Mouse (Mus musculus): ENCODE measurements at regions not wholly inside any gene's neighbourhood (a gene's known extent, or its start where the extent isn't known, plus 50 kb on each side); places are given as distances from the start of the nearest gene placed in this dataset.

DNA sequence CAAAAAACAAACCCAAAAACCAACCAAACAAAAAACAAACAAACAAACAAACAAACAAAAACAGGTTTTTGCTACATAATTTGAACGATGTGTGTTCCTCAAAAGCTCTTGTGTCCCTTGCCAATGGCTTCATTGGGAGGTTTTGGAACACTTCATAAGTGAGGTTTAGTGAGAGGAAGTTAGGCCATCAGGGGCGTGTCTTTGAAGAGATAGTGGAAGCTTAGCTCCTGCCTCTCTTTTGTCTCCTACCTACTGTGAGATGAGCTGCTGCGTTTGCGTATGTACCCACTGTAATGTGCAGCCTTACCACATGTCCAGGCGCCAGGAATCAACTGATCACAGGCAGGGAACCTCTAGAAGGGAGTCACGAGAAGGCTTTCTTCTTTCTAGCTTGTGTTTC is 107.3 kb upstream of the Slc4a7 start:
- no peak for DNase-seq (ENCODE audit: low spot score in 2 of 2)

DNA sequence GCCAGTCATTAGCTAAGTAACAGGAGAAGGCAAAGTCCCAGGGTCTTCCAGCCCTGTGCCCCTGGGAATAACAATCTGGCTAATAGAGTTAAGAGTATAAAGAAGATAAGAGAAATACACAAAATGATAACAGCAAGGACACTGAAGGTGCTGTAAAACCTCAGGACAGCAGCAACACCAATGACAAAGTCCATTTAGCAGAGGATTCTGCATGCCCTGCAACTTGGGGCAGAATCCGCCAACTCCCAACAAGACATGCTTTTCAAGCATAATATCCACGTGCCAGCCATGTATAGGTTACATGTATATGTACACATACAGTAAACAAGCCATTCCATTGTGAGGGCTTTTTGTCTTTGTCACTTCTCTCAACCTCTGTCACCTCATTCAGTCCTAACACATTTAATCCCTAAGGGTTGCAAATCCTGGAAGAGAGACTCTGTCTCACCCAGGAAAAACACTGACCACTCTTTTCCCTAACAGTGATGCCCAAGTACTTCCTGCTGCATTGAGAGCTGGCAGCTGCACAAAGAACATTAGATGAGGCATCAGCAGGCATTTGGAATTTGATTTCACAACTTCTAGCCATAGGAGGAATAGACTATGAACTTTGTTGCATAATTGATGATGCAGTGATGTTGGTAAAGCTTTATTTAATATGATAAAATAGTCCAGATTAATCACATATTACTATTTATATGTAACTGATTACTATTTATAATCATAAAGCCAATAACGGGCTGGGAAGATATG is 105.8 kb upstream of the Slc4a7 start:
- no peak for DNase-seq (ENCODE audit: low spot score in 2 of 2)

DNA sequence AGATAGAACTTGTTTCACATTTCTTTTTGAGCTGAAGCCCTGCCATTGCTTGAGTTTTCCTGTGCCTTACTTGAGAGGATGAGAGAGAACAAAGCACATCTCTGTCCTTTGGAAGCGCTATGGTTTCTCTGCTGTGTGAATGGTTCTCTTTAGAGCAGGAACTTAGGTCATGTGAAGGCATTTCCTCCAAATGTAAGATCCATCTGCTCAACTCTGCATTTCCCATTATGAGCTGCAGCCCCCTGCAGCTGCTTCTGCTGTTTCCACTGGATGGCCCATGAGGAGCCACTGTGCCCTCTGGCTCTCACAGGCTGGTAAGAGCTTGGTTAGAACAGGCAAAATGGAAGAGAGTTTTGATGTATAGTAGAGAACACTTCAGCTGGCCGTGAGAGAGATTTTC is 102.5 kb upstream of the Slc4a7 start:
- no peak for DNase-seq (ENCODE audit: low spot score in 2 of 2)

DNA sequence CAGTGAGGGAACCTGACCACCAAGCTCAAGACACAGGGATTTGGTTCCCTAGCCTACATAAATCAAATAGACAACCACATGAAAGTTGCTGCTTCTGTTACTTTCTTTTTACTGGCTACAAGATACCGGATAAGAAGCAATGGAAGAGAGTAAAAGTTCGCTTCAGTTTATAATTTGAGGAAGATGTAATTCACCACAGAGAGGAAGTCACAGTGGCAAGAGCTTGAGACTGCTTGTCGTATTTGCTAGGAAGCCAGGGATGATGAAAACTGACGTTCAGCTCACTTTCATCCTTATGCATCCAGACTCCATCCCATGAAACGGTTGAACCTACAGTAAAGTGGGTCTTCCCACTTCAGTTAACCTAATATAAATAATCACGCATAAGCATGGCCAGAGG is 102.1 kb upstream of the Slc4a7 start:
- DNase-seq (ENCODE audit: low spot score in 2 of 2): no peak

DNA sequence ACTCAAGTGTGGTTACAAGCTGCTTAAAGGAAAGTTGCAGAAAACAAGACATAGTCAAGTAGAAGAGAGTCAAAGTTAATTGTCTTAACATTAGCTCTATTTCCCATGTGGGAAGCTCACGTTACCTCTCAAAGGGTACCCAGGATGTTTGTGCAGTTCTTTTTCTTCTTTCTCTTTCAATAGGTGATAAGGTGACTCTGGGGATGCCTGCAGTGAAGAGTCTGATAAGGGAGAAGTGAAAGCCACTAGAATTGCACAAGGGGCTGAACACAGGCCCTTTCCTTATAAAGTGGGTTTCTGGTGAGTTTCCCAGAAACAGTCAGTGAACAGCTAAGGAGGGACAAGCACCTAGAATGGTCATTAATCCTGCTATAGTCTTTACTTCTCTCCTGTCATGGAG is 98.6 kb upstream of the Slc4a7 start:
- no peak for DNase-seq (ENCODE audit: low spot score in 2 of 2)

DNA sequence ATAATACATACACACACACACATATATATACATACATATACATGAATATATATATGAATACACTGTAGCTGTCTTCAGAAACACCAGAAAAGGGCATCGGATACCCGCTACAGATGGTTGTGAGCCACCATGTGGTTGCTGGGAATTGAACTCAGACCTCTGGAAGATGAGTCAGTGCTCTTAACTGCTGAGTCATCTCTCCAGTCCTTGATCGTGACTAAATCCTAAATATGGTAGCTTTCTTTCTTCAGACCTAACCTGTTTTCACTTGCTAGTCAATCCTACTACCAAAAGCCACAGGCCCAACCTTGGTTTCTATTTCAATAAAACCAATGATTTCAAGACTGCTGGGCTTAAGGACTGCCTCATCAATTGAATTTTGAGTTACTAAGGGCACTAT is 95.0 kb upstream of the Slc4a7 start:
- DNase-seq (ENCODE audit: low spot score in 2 of 2): no peak

DNA sequence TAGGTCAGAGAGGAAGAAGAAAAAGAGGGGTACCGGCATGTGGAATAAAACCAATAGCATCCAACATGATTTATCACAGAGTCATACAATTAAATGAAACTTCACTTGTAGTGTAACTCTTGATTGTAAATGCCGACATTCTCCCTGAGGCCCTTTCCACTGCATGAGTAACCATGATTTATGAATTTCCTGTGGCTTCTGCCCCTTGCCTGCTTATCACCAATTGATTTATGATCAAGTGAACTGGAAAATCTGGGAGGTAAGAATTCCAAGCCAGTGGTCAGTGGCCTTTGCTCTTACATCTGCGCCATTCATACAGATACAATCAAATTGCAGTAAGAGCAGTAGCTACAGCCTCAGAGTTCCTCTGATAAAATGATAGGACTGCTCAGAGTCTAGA is 89.8 kb upstream of the Slc4a7 start:
- no peak for DNase-seq (ENCODE audit: low spot score in 2 of 2)

DNA sequence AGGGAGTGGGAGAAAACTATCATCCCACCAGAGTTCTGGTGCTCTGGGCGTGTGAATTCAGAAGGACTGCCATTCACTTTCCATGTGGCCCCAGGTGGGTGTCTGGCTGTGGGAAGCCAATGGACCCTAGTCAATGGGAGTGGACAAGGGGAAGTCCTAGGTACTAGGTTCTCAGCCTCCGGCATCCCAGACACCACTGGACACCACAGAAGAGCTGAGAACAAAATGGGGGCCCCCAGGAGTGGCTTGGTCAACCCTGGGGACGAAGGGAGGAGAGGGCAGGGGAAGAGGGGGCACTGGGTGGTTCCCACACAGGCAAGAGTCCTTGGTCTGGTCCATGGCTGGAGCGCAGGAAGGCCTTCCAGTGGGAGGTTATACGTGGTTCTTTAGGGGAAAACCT is 81.8 kb upstream of the Slc4a7 start:
- DNase-seq (ENCODE audit: low spot score in 2 of 2): no peak

DNA sequence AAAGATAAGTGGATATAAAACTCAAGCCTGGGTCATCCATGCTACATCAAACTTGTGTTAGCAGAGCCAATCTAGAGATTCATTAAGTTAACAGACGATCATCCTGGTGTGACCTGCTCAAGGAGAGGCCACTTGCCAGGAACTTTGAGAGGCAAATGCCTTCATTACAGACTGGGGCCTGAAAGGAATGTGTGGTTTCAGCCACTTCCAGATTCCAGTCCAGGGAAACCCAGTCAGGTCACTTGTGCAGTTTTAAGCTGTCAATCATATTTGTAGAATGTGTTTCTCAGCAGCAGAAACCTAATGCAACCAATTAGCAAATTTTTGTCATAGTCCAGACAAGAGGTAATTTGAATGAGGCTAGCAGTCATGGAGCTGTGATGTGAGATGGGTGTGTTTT is 73.4 kb upstream of the Slc4a7 start:
- no peak for DNase-seq (ENCODE audit: low spot score in 2 of 2)

DNA sequence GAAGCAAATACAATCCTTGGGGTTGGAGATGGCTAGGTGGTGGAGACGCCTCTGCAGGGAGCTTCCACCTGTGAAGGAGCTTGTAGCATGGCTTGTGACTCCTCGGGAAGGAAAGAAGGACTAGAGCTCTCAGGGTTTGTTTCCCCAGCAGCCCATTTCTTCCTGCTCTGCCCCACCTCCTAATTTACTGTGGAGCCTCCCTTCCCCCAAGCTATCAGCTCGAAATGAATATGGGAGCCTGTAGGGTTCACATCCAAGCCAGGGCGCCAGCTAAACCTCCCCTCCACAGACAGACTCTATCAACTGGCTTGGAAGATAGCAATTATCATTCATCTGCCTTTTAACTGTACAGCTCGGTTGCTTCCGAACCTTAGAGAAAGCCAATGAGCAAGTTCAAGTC is 70.3 kb upstream of the Slc4a7 start:
- DNase-seq (ENCODE audit: low spot score in 2 of 2): no peak

DNA sequence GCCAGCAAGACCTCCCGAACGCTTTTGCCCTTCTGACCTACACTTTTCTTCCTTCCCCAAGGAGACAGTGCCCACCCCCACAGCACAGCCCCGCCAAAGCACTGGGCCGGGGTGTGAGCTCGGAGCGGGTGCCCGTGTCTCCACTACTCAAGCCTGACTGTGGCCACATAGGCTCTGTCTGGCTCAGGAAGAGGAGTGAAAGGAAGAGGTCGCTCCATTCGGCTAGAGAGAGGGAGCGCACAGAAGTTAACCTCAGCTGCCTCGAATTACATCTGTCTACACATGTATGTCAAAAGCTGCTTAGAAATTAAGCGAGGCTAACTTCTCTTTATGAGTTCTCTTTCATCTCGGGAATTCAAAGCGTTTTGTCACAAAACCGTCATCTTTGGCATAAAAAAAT is 69.6 kb upstream of the Slc4a7 start:
- DNase-seq (ENCODE audit: low spot score in 2 of 2): no peak

DNA sequence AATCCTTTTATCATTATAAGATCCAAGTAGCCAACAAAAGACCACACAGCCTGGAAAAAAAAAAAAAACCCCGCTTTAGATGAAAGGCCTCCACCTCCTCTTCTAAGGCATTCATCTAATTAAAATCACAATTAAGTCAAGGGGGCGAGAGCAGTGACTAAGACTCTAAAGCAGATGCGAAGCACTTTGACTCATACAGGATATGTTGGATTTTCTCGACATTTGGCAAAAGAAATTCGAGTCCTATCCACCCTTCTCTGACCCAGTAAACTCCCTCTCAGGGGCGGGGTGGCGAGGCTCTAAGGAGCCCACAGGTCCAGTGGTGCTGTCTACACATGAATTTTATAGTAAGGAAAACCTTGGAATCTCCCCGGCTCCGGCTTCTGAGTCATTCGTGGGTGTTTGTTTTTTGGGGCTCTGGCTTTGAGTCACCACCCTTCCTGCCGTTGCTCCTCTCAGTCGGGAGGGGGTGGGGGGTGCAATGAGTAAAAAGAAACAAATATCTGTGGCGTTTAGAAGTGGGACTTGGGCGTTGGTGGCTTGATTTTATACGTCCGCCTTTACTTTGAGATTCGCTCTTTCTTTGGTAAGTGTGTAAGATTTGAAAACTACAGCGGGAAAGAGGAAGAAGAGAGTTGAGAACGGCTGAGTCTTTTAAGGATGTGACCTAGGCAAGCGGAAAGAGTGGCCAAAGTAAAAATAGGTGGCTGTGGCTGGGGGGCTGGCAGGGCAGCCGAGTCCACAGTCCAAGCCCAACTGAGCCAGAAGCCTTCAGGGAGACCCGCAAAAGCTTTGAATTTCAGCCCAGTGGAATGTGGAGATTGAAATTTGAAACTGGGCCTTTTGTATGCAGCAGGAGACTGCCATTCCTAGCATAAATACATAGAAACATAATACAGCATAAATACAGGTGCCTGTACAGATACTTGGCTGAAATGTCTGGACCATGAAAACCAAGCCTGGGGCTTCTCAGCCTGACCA is 68.8 kb upstream of the Slc4a7 start:
- peak in 1 of 2 experiments; percentile 25 for DNase-seq (ENCODE audit: low spot score in 2 of 2)

DNA sequence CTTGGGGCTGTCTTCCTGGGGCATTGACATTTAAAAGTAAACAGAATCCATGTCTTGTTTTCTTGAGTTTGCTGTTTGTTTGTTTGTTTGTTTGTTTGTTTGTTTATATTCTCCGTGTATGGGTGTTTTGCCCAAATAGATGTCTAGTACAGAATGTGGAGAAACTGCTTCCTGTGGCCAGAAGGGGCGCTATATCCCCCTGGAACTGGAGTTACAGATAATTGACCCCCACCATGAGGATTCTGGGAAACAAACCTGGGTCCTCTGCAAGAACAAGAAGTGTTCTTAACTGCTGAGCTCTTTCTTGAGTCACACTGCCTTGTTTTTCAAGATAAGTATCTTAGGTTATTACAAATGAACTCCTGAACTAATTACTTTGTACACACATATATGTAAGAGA is 68.1 kb upstream of the Slc4a7 start:
- DNase-seq (ENCODE audit: low spot score in 2 of 2): no peak

DNA sequence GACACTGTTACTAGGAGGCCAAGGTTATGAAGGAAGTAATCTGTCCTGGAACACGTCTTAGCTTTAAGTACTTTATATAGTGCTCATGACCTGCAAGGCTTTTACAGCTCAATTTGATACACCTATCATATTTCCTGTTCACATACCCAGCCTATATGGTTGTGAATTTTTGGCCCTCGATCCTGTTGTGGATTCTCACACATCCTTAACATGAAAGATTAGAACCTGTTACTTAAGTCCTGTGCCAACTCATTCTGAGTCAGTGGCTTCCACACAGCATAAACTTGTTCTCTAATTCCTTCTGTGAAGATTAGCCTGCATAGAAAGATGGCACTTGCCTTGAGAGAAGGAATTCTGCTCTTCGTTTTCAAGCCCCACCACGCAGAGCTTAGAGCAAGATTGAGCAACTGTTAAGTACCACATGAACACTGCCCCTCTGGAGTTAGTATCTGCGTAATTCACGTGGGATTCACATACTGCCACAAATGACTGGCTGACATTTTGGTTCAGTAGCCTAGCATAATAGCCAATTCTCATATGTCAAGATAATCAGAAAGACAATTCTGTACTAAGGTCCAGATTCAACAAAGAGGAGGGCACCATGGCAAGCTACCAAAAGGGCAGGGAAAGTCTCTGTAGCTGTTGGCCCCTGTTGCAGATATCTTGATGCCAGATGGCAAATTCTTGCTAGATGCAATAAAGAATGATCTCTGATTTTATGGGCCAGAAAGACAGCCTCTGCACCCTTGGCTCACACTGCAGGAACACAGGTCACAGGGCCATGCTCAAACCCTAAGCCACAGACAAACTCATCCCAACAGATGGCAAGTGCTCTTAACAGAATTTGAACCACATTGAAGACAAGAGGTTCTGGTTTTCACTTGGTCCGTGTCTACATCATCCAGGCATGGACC is 62.7 kb upstream of the Slc4a7 start:
- DNase-seq (ENCODE audit: low spot score in 2 of 2): no peak

DNA sequence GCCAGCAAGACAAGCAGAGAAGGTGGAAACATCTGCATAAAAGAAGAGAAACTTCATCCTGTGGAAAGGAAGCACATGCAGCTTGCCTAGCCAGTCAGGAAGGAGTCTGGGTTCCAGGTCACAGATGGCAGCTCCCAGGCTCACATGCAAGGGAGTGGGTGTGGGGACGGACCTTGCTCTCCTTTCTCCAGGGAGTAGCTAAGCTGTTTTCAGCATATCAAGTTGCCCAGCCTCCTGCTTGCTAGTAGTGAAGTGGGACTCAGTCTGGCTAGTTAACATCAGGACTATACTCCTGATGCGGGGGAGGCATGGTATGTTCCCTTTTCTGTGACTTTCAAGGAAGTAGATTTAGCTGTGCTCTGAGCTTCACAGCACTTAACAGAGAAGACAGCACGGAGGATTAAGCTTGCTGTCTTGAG is 62.0 kb upstream of the Slc4a7 start:
- DNase-seq (ENCODE audit: low spot score in 2 of 2): no peak

DNA sequence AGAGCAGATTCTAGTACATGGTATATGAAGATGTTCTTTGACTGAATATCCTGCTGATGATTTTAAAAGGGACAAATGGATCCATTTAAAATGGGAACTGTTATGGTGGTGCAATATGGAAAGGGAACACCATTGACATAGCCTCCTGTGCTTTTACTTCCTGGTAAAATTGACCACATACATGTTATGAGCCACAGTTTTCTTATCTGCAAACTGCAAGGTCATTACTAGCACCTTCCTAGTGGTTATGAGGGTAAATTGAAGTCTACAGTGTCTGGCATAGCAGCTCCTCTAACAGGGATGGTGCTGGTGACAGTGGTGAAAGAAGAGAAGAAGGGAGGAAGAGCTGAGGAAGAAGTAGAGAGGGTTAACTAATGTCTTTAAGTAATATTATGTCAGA is 61.5 kb upstream of the Slc4a7 start:
- no peak for DNase-seq (ENCODE audit: low spot score in 2 of 2)

DNA sequence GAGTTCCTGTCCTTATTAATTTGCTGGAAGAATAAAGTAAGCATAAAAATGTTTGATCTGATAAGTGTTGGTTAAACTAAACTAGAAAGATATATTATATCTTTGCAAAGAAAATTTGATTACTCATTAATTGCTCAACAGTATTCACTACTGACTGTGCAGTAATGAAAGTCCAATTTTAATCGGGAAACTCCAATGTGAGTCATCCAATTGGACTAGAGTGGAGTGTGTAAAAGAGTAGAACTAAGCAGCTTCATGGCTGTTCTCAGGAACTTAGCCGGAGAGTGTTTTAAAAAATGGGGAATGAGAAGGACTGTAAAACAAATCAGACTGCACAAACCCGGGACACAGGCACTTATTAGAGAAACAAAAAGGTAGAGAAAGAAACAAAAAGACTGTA is 58.5 kb upstream of the Slc4a7 start:
- no peak for DNase-seq (ENCODE audit: low spot score in 2 of 2)

DNA sequence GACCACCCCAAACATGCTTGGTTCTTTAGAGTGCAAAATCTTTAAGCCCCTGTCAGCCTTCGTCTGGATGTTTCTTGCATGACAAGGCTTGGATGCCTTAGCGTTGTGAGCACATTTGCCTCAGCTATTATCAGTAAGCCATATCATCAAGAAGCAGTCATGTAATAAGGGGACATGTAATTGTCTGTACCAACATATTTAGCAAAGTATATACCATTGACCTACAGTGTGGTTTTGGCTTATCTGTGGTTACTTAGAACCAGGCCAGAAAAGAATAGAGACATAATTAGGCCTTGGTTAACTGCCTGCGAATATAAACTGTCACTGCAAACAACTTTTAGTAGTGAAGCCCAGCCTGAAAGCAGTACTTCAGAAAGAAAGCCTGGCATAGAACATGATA is 57.0 kb upstream of the Slc4a7 start:
- DNase-seq (ENCODE audit: low spot score in 2 of 2): no peak

Measured in adrenal gland, postnatal 4 days (tissue).